Mouse (Mus musculus) gastrocnemius, postnatal 14 days (tissue): ENCODE data around the gene Ppp6r2. TPM values are rescaled to one million over a fixed set of nuclear protein-coding genes. Genes with fewer than 3 reads are reported as not detected.

Source experiments
- DNase-seq: peaks from one replicate; pipeline ENCODE4 v3.0.0; 2021; ENCODE audit warnings: mixed read lengths
- intact Hi-C: fragments of 180-260 bp; cut with DNase I; formaldehyde crosslinking; loops from one replicate; pipeline ENCODE4 v1.15.1; 2025; ENCODE audit warnings: low total_unique reads
- total RNA-seq, 2 experiments: library from RNA; stranded (reverse); gene quantifications; 2 replicates each; pipeline ENCODE4 v1.2.3; 2021

Ppp6r2 gene
- total RNA-seq, 2 experiments from 2014 or later, result 56.2 to 57.3 TPM

DNA sequence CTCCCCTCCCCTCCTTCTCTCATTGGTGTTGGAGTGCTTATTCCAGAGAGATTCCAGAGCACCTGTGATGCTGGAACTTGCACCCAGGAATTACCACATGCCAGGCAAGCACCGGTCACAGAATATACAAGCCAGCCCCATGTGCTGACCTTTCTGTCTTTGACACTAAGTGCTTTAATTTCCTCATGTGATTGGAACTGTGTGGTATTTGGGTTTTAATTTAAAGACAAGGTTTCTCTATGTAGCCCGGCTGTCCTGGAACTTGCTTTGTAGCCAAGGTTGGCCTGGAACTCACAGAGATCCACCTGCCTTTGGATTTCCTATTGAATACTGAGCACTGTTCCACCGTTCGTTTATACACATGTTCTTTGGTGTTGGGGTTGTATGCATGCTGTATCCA is 22.7 kb downstream of the Ppp6r2 start:
- intact Hi-C loops, result no loop called here

GRCm38 (mm10) chr15:89239751-89240392 is 28.5 kb downstream of the Ppp6r2 start:
- no peak for DNase-seq
- intact Hi-C loops, result no loop called here

More for the DNA sequence above, 22.7 kb downstream of the Ppp6r2 start:
- DNase-seq, result no peak

DNA sequence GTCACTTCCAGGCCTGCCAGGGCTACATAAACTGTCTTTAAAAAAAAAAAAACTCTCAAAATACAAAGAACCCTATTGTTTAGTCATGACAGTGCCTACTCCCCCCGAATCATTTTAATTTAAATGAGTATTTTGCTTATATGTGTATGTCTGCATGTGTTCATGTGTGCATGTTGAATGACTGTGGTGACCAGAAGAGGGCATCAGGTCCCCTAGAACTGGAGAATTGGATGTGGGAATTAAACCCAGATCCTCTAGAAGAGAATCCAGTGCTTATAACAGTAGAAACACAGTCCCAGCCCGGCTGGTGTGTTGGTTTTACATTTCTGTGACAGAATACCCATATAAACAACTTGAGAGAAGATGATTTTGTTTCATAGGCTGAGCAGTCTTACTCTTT is 29.7 kb downstream of the Ppp6r2 start:
- intact Hi-C loops, result no loop called here
- no peak for DNase-seq

- intact Hi-C loops, result no loop called here
- DNase-seq, result no peak
Observed at GRCm38 (mm10) chr15:89249063-89249462, 37.7 kb downstream of the Ppp6r2 start.

- DNase-seq, result no peak
- intact Hi-C loops, result no loop called here
Observed at GRCm38 (mm10) chr15:89255330-89255729, 44.0 kb downstream of the Ppp6r2 start.

- intact Hi-C loops, result no loop called here
- DNase-seq, result no peak
Observed at GRCm38 (mm10) chr15:89258997-89259396, 47.6 kb downstream of the Ppp6r2 start.

GRCm38 (mm10) chr15:89264485-89264884 is 53.1 kb downstream of the Ppp6r2 start:
- no peak for DNase-seq
- intact Hi-C loops, result no loop called here

DNA sequence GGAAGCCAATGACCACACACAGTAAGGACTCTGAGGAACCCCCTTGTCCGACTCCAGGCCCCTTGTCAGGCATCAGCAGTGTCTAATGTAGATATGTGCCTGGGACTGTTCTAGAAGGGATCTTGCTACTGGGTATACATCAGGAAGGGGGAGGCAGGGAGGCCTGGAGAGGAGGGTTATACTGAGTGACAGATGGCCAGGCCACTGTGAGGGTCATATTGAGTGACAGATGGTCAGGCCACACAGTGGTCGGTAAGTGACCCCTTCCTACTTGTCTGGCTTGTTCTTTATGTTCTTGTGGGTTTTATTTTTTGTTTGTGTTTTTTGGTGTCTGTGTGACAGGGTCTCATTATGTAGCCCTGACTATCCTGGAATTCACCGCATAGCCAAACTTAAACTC is 64.1 kb downstream of the Ppp6r2 start:
- intact Hi-C loops, result no loop called here
- DNase-seq, result no peak

DNA sequence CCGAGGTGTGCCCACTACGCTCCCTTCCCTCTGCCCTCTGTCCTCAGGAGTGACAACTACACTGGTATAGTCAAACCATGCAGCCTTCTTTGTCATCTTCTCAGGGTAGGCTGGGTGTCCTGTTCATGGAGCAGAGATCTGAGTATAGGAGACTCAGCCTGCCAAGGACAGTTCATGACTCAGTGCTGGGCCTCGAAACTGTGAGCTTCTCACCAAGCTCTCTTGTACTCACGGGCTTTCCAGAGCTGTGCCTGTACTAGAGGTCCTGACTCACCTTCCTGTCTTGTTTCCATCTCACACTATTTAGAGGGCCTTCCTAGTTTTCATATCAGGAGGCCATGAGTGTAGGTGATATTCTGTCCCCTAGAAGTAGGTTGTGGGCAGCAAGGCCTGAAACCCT is 66.0 kb downstream of the Ppp6r2 start:
- no peak for DNase-seq
- intact Hi-C loops, result no loop called here

- DNase-seq, result no peak
- intact Hi-C loops, result no loop called here
Observed at GRCm38 (mm10) chr15:89282546-89282945, 71.2 kb downstream of the Ppp6r2 start.

DNA sequence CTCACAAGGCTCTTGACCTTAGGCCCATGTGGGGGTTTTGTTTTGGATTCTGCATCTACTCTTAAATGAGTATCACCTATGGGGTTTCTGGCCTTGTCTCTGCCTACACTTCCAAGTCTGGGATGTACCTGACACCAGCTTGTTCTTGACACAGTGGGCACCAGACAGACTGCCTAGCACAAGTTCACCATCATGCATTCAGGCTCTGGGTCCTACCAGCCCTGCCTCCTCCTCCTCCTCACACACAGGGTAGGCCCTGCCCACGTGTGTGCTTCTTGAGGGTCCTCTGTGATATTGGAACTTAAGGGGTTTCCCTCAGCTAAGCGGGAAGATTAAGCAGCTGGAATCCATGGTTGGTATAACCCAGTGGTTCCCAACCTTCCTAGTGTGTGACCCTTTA is 72.7 kb downstream of the Ppp6r2 start:
- no peak for DNase-seq
- intact Hi-C loops, result no loop called here

GRCm38 (mm10) chr15:89285004-89285403 is 73.7 kb downstream of the Ppp6r2 start:
- no peak for DNase-seq
- intact Hi-C loops, result no loop called here

GRCm38 (mm10) chr15:89285478-89285877 is 74.1 kb downstream of the Ppp6r2 start:
- DNase-seq, result no peak
- intact Hi-C loops, result no loop called here

GRCm38 (mm10) chr15:89286114-89286513 is 74.8 kb downstream of the Ppp6r2 start:
- no peak for DNase-seq
- intact Hi-C loops, result no loop called here

DNA sequence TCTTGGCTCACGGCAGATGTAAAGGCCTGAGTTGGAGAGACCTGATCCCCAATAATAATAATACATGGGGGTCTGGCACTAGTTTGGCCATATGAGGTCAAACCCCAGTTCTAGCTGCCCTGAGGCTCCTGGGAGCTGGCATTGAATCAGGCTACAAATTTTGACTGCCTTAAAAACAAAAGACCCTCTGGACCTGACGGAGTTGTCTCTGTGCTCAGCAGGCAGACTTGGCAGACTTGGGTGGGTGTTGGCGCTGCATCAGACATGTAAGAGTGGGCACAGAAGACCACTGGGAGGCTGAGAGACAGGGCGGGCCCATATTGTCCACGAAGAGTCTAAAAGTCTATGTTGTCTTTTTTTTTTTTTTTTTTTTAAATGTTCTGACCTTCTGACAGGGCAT is 75.2 kb downstream of the Ppp6r2 start:
- DNase-seq, result no peak
- intact Hi-C loops, result no loop called here

- no peak for DNase-seq
- intact Hi-C loops, result no loop called here
Observed at GRCm38 (mm10) chr15:89288227-89288767, 76.9 kb downstream of the Ppp6r2 start.

DNA sequence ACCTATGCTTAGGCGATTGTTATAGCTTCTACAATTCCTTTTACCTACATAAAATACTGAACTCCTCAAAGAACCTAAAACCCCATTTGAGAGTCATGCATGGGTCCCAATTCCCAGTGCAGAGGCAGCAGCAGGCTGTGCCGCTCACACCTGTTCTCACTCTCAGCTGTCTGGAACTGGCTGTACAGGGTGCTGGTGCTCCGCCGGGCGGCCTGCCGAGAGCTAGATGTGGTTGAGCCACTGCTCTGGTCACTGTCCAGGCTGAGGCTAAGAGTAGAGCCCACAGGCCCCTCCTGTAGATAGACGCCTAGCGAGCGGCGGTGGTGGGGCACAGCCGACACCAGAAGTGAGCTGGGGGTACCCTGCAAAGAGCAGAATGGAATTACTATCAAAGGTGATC is 78.1 kb downstream of the Ppp6r2 start:
- intact Hi-C loops, result no loop called here
- DNase-seq, result no peak

- intact Hi-C loops, result no loop called here
- no peak for DNase-seq
Observed at GRCm38 (mm10) chr15:89291521-89291920, 80.2 kb downstream of the Ppp6r2 start.

GRCm38 (mm10) chr15:89292795-89293194 is 81.4 kb downstream of the Ppp6r2 start:
- intact Hi-C loops, result no loop called here
- no peak for DNase-seq

DNA sequence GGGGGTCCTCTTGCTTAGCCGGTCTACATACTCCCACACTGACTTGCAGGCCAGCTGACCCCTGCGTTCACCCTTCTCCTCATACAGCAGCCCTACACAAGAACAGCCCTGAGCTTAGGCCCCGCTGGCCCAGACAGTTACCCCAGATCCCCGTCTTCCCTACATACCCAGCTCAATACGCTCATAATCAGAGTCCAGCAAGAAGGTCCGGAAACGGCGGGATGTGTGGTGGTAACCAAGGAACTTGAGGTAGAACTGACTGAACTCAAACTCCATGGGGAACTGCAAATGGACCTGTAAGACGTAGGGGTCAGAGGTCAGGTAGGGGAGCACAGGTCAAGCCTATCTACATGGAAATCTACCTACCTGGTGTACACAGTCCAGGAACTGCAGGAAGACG is 82.4 kb downstream of the Ppp6r2 start:
- intact Hi-C loops, result no loop called here
- no peak for DNase-seq

DNA sequence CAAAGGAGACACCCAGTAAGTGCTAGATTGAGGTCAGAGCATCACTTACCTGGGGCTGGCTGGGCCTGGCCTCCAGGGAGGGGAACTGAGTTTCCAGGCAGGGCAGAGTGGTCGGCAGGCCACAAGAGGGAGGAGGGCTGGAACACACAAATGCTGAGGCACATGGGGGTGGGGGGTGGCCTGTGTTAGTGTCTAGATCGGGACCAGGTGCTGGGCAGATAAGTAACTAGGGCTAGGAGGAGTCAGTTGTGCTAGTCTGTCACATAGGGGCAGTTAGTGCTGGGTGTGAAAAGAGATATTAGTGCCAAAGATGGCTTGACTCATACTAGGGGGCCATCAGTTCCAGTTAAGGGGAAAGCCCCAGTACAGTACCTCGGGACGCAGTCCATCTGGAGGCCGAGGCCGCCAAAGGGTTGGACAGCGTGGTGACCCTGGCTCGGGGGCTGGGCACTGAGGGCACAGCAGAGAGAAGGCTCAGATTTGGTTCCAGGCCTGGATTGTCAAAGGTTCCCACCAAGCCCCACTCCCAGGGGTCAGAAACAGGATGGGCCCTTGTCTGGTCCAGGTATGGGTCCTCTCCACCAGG is 84.3 kb downstream of the Ppp6r2 start:
- intact Hi-C loops, result no loop called here
- DNase-seq, result no peak
